Mouse (Mus musculus) neural tube, embryonic 11.5 days (tissue): ENCODE data around the gene Plekha5. TPM values are rescaled to one million over a fixed set of nuclear protein-coding genes. Genes with fewer than 3 reads are reported as not detected.
A peak's percentile ranks its signal among the peaks of the same experiment; 100 is the strongest.

ENCODE experiments used
- ATAC-seq: fragments of 200-750 bp; cut with Nextera tagmentation; 2 replicates; pipeline ENCODE4 v1.8.0; 2017; ENCODE audit warnings: moderate number of reproducible peaks, mild to moderate bottlenecking, moderate TSS enrichment, moderate library complexity; ENCODE audit not compliant: insufficient read depth, low FRiP score, low TSS enrichment
- DNase-seq: peaks from one replicate; pipeline ENCODE4 v3.0.0-alpha.2; 2015; ENCODE audit warnings: low spot score
- H3K27ac ChIP-seq: fragments of 300-500 bp; sonication (generic); 2 replicates; pipeline ENCODE4 v1.5.1; 2014; ENCODE audit warnings: low read depth, mild to moderate bottlenecking, low read length
- H3K27me3 ChIP-seq: fragments of 300-500 bp; sonication (generic); 2 replicates; pipeline ENCODE4 v1.6.1; 2014; ENCODE audit warnings: mild to moderate bottlenecking, low read length, mixed read lengths; ENCODE audit not compliant: control insufficient read depth, insufficient read depth
- H3K36me3 ChIP-seq: fragments of 300-500 bp; sonication (generic); 2 replicates; pipeline ENCODE4 v1.6.1; 2014; ENCODE audit warnings: mild to moderate bottlenecking, low read length, moderate library complexity, mixed read lengths; ENCODE audit not compliant: control insufficient read depth, insufficient read depth
- H3K4me1 ChIP-seq: fragments of 300-500 bp; sonication (generic); 2 replicates; pipeline ENCODE4 v1.6.1; 2014; ENCODE audit warnings: low read length, mixed read lengths; ENCODE audit not compliant: control insufficient read depth, insufficient read depth
- H3K4me2 ChIP-seq: fragments of 300-500 bp; sonication (generic); 2 replicates; pipeline ENCODE4 v1.6.1; 2014; ENCODE audit warnings: low read depth, mild to moderate bottlenecking, moderate library complexity
- H3K4me3 ChIP-seq: fragments of 300-500 bp; sonication (generic); 2 replicates; pipeline ENCODE4 v1.5.1; 2014; ENCODE audit warnings: low read depth, low read length
- H3K9ac ChIP-seq: fragments of 300-500 bp; sonication (generic); 2 replicates; pipeline ENCODE4 v1.6.1; 2014; ENCODE audit warnings: mild to moderate bottlenecking, low read length
- H3K9me3 ChIP-seq: fragments of 300-500 bp; sonication (generic); 2 replicates; pipeline ENCODE4 v1.6.1; 2016; ENCODE audit warnings: low read length; ENCODE audit not compliant: control insufficient read depth
- WGBS: fragments of 180-500 bp; shearing (Covaris S2); extraction: QIAGEN DNeasy Blood & Tissue Kit; methylation state at CpG from one replicate; pipeline ENCODE4 v1.1.7; 2014; 5-methylcytosine and 5-hydroxymethylcytosine counted together
- polyA plus RNA-seq: library from polyadenylated mRNA; unstranded; fragments of >200 nt; fragmentation: Nextera tagmentation; extraction: Ambion mirVana; gene quantifications from 2 replicates; pipeline ENCODE4 v1.2.1, GENCODE M21; 2014

Gene Plekha5
- 49.0 and 52.0 TPM in 2 replicates for polyA plus RNA-seq

DNA sequence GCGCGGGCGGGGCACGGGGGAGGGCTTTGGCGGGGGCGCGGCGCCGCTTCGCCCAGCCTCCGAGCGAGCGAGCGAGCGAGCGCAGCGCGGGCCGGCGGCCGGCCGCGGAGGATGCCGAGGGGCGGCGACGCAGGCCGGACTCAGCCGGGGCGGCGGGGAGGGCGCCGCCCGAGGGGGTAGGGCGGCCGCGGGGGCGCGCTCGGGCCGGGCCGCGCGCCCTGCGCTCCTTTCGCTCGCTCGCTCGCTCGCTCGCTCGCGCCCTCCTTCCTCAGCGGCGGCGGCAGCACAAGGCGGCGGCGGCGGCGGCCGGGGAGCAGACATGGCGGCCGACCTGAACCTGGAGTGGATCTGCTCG is at the start of gene Plekha5:
Plekha5 (plus strand) TSS at position 209 of the 355 bp plus-strand sequence.
- H3K4me2 ChIP-seq = peak within 1 kb of the TSS; percentile 77
- H3K9ac ChIP-seq = peak within 1 kb of the TSS; percentile 99
- DNase-seq (peak; percentile 87), ATAC-seq (peak; percentile 90)
- H3K27me3 ChIP-seq = no peaks in the 10 kb centered on the region
- peaks cover 6% of the 10 kb centered on the region; the same call in 1 of the 2 replicates for H3K4me1 ChIP-seq
- H3K27ac ChIP-seq = peak within 1 kb of the TSS; percentile 90
- H3K4me3 ChIP-seq = peak within 1 kb of the TSS; percentile 92
- under 1% methylated on average over 22 of the region's 65 CpGs for WGBS
- no peaks in the 10 kb centered on the region for H3K36me3 ChIP-seq
- H3K9me3 ChIP-seq = no peaks in the 10 kb centered on the region

- Histone ChIP-seq H3K9me3 (no peaks in the 10 kb centered on the region), H3K36me3 (no peaks in the 10 kb centered on the region), H3K4me1 (no peaks in the 10 kb centered on the region), H3K27me3 (no peaks in the 10 kb centered on the region), H3K4me2 (no peak overlapping the region), H3K4me3 (no peak overlapping the region), H3K27ac (no peak overlapping the region), H3K9ac (no peak overlapping the region)
- ATAC-seq (no peak), DNase-seq (no peak)
- WGBS = 31% methylated on average over 4 of the region's 4 CpGs
Measured at GRCm38 (mm10) chr6:140375671-140376070, 48.2 kb upstream of the Plekha5 start.

DNA sequence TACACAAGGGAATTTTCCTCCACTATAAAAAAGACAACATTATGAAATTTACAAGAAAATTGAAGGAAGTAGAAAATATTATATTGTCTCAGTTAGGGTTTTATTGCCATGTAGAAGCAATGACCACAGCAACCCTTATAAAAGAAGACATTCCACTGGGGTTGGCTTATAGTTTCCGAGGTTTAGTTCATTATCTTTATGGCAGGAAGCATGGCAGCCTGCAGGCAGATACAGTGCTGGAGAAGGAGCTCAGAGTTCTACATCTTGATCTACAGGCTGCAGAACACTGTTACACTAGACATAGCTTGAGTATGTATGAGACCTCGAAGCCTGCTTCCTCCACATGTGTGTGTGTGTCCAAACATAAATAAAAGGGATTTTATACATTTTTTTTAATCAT is 43.3 kb upstream of the Plekha5 start:
- H3K9ac ChIP-seq = no peak overlapping the region
- H3K4me1 ChIP-seq = no peaks in the 10 kb centered on the region
- ATAC-seq (0 out of 2 replicates have a peak, but pooled peaks have one; percentile 13), DNase-seq (no peak)
- no peaks in the 10 kb centered on the region for H3K27me3 ChIP-seq
- H3K36me3 ChIP-seq = no peaks in the 10 kb centered on the region
- no peak overlapping the region for H3K4me3 ChIP-seq
- no peak overlapping the region for H3K27ac ChIP-seq
- H3K4me2 ChIP-seq = no peak overlapping the region
- WGBS = 85% methylated on average over 2 of the region's 2 CpGs
- no peaks in the 10 kb centered on the region for H3K9me3 ChIP-seq

- no peaks in the 10 kb centered on the region for H3K36me3 ChIP-seq
- H3K9ac ChIP-seq = no peak overlapping the region
- no peaks in the 10 kb centered on the region for H3K4me1 ChIP-seq
- ATAC-seq = peak; percentile 31; the same call in 1 of the 2 replicates
- DNase-seq = no peak
- H3K27me3 ChIP-seq = no peaks in the 10 kb centered on the region
- H3K4me3 ChIP-seq = no peak overlapping the region
- H3K4me2 ChIP-seq = no peak overlapping the region
- no peak overlapping the region for H3K27ac ChIP-seq
- WGBS = 80% methylated on average over 8 of the region's 8 CpGs
- H3K9me3 ChIP-seq = no peaks in the 10 kb centered on the region
Measured at GRCm38 (mm10) chr6:140381162-140381561, 42.7 kb upstream of the Plekha5 start.

GRCm38 (mm10) chr6:140383580-140384400 is 40.1 kb upstream of the Plekha5 start:
- Histone ChIP-seq H3K27me3 (no peaks in the 10 kb centered on the region), H3K9ac (no peak overlapping the region), H3K4me1 (no peaks in the 10 kb centered on the region), H3K9me3 (no peaks in the 10 kb centered on the region), H3K4me2 (no peak overlapping the region), H3K36me3 (no peaks in the 10 kb centered on the region), H3K4me3 (no peak overlapping the region), H3K27ac (no peak overlapping the region)
- DNase-seq = no peak
- no peak for ATAC-seq
- WGBS = 90% methylated on average over 10 of the region's 10 CpGs

GRCm38 (mm10) chr6:140396687-140397086 is 27.2 kb upstream of the Plekha5 start:
- Histone ChIP-seq H3K4me3 (no peak overlapping the region), H3K4me2 (no peak overlapping the region), H3K9ac (no peak overlapping the region), H3K27me3 (no peaks in the 10 kb centered on the region), H3K36me3 (no peaks in the 10 kb centered on the region), H3K27ac (no peak overlapping the region), H3K9me3 (no peaks in the 10 kb centered on the region), H3K4me1 (no peaks in the 10 kb centered on the region)
- DNase-seq (no peak), ATAC-seq (no peak)
- WGBS = 96% methylated on average over 7 of the region's 7 CpGs

GRCm38 (mm10) chr6:140402766-140403310 is 21.0 kb upstream of the Plekha5 start:
- Histone ChIP-seq H3K9me3 (no peaks in the 10 kb centered on the region), H3K4me2 (no peak overlapping the region), H3K9ac (no peak overlapping the region), H3K27ac (no peak overlapping the region), H3K36me3 (no peaks in the 10 kb centered on the region), H3K27me3 (no peaks in the 10 kb centered on the region), H3K4me1 (no peaks in the 10 kb centered on the region), H3K4me3 (no peak overlapping the region)
- no peak for ATAC-seq
- no peak for DNase-seq
- 87% methylated on average over 13 of the region's 13 CpGs for WGBS

DNA sequence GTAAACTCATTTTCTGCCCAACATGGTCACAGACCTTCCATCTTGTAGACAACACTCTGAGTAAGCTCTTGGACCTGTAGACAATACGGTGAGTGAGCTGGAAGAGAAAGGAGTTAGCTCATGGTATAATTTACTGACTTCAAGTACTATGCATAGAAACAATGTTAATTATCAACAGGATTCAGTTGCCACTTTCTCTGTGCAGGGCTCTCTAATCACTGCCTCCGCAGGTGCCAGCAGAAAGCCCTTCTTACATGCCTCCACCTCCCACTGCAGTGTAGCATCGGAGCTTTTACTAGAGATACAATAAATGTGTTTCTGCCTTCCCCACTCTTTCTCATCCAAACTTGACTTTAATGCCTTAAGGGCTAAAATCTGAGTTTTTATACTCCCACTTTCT is 11.9 kb upstream of the Plekha5 start:
- DNase-seq (no peak), ATAC-seq (no peak)
- H3K36me3 ChIP-seq = no peaks in the 10 kb centered on the region
- H3K4me2 ChIP-seq = no peak overlapping the region
- no peak overlapping the region for H3K4me3 ChIP-seq
- H3K27me3 ChIP-seq = no peaks in the 10 kb centered on the region
- no peak overlapping the region for H3K27ac ChIP-seq
- 73% methylated on average over 3 of the region's 3 CpGs for WGBS
- H3K4me1 ChIP-seq = no peaks in the 10 kb centered on the region
- H3K9ac ChIP-seq = no peak overlapping the region
- no peaks in the 10 kb centered on the region for H3K9me3 ChIP-seq
